Mouse (Mus musculus): Measurements from ENCODE around the gene Cacng6.

DNA sequence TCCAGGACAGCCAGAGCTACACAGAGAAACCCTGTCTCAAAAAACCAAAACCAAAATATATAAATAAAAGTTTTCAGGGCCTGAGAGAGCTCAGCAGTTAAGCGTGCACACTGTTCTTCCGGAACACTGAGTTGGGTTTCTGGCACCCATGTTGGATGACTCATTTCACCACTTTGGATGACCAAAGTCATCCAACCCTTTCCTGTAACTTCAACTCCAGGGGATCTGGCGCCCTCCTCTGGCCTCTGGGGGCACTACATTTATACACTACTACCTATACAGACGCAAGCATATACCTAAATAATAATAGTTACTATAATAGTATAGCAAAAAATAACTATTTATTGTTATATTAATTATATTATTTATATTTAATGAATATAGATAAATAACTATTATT lies 47.2 kb upstream of the Cacng6 start:
- TF ChIP-seq GATA1 (IDR thresholded peaks at IDR 0.05; ENCODE audit: low read length) (no peak), TAL1 (IDR thresholded peaks at IDR 0.05; ENCODE audit: low read length) (no peak)
